Comparison of ENCODE assay signal across 8 mouse cellular contexts in the genomic region with DNA sequence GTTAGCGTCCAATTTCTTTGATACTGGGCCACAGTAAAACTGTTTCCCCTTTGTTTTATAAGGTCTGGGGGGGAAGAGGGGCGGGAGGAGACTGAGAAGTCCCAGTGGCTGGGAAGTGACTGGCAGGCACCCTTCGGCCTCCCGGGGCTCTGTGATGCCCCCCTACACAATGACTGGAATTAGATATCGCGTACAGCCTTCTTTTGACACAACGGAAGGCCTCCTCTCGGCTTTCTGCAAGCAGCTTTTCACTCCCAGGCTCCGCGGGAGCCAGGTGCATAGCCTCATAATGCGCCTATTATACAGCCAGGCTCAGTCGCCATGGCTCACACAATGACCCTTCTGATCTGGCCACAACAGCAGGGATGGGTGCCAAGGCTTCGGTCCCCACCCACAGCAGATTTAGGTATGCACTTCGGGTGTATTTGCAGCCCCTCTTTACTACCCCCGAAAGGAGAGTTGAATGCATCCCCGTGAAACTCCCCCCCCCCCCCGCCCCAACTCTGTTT. TPM values are rescaled to one million over a fixed set of nuclear protein-coding genes. Genes with fewer than 3 reads are reported as not detected.
DNase-seq lines count a peak whose midpoint lies in the region; ATAC-seq and TF ChIP-seq lines count a peak whose summit lies in the region.

No protein-coding gene starts in this region.

- no peak for DNase-seq in lung, adult 2 months
- no peak for DNase-seq in lung, postnatal 10 days
- peak; percentile 69 for DNase-seq in hindbrain, postnatal 0 days (ENCODE audit: low spot score)
- no peak for DNase-seq in liver, embryonic 11.5 days (ENCODE audit: low spot score)
- peak; percentile 77 for DNase-seq in retina, postnatal 1 day
- no peak for DNase-seq in adrenal gland, adult 2 months
- no peak for DNase-seq in cerebellum, postnatal 25 days

- TF ChIP-seq POLR2A in lung, adult 2 months (IDR thresholded peaks at IDR 0.05; ENCODE audit: borderline replicate concordance, extremely low read depth, low read depth, low read length) = peak; percentile 43; the same call in 1 of the 2 replicates

- 22% methylated on average over 17 of the region's 17 CpGs for WGBS in lung, adult 2 months
- 4% methylated on average over 17 of the region's 17 CpGs for WGBS in embryonic facial prominence, embryonic 15.5 days
- 2% methylated on average over 17 of the region's 17 CpGs for WGBS in hindbrain, postnatal 0 days
- WGBS in liver, embryonic 11.5 days = 1% methylated on average over 17 of the region's 17 CpGs

- peak overlapping the region; percentile 85 for H3K27ac ChIP-seq in embryonic facial prominence, embryonic 15.5 days (replicated peaks)
- peak overlapping the region; percentile 75 for H3K27ac ChIP-seq in hindbrain, postnatal 0 days
- H3K27ac ChIP-seq in liver, embryonic 11.5 days (ENCODE audit: low read depth, low read length) = no peak overlapping the region

- no peaks in the 10 kb centered on the region for H3K9me3 ChIP-seq in embryonic facial prominence, embryonic 15.5 days (replicated peaks)
- no peaks in the 10 kb centered on the region for H3K9me3 ChIP-seq in hindbrain, postnatal 0 days (ENCODE audit: low read length)
- no peaks in the 10 kb centered on the region for H3K9me3 ChIP-seq in liver, embryonic 11.5 days (ENCODE audit: control insufficient read depth, low read length)

- H3K36me3 ChIP-seq in embryonic facial prominence, embryonic 15.5 days = no peaks in the 10 kb centered on the region
- no peaks in the 10 kb centered on the region for H3K36me3 ChIP-seq in hindbrain, postnatal 0 days (ENCODE audit: insufficient read depth, low read length)
- no peaks in the 10 kb centered on the region for H3K36me3 ChIP-seq in liver, embryonic 11.5 days (ENCODE audit: control insufficient read depth, insufficient read depth, low read length)

- H3K4me2 ChIP-seq in embryonic facial prominence, embryonic 15.5 days (replicated peaks) = peak overlapping the region; percentile 60
- H3K4me2 ChIP-seq in hindbrain, postnatal 0 days (ENCODE audit: low read depth, low read length) = peak overlapping the region; percentile 68
- peak overlapping the region; percentile 66 for H3K4me2 ChIP-seq in liver, embryonic 11.5 days

- peaks cover 4% of the 10 kb centered on the region for H3K4me1 ChIP-seq in lung, adult 2 months (ENCODE audit: control insufficient read depth, insufficient read depth, low read length)
- peaks cover 29% of the 10 kb centered on the region for H3K4me1 ChIP-seq in embryonic facial prominence, embryonic 15.5 days
- peaks cover 12% of the 10 kb centered on the region; the same call in 1 of the 2 replicates for H3K4me1 ChIP-seq in hindbrain, postnatal 0 days (ENCODE audit: insufficient read depth, low read length)
- peaks cover 21% of the 10 kb centered on the region for H3K4me1 ChIP-seq in liver, embryonic 11.5 days (replicated peaks; ENCODE audit: control insufficient read depth, insufficient read depth, low read length)

- H3K27me3 ChIP-seq in embryonic facial prominence, embryonic 15.5 days = no peaks in the 10 kb centered on the region
- H3K27me3 ChIP-seq in hindbrain, postnatal 0 days (ENCODE audit: insufficient read depth, low read length) = 0 out of 2 replicates have a peak, but pooled peaks cover 4% of the 10 kb centered on the region
- peaks cover 40% of the 10 kb centered on the region for H3K27me3 ChIP-seq in liver, embryonic 11.5 days (replicated peaks; ENCODE audit: control insufficient read depth, insufficient read depth, low read length)

- peak; percentile 78 for ATAC-seq in embryonic facial prominence, embryonic 15.5 days (ENCODE audit: insufficient number of reproducible peaks, low FRiP score, low TSS enrichment, low read depth)
- peak; percentile 77 for ATAC-seq in hindbrain, postnatal 0 days
- no peak for ATAC-seq in liver, embryonic 11.5 days (replicated peaks; ENCODE audit: low FRiP score)

- H3K9ac ChIP-seq in embryonic facial prominence, embryonic 15.5 days = 0 out of 2 replicates have a peak overlapping the region, but pooled peaks have one; percentile 15
- H3K9ac ChIP-seq in hindbrain, postnatal 0 days (replicated peaks; ENCODE audit: low read length) = peak overlapping the region; percentile 56
- H3K9ac ChIP-seq in liver, embryonic 11.5 days (ENCODE audit: low read depth, low read length) = no peak overlapping the region

- TF ChIP-seq CTCF in lung, adult 2 months (IDR thresholded peaks at IDR 0.05; ENCODE audit: insufficient read depth, low read length) = no peak
- no peak for TF ChIP-seq CTCF in hindbrain, postnatal 0 days (IDR thresholded peaks at IDR 0.05; ENCODE audit: low read depth)

- H3K4me3 ChIP-seq in lung, adult 2 months (replicated peaks; ENCODE audit: extremely low read depth, low read depth, low read length) = peak overlapping the region; percentile 31
- H3K4me3 ChIP-seq in embryonic facial prominence, embryonic 15.5 days (replicated peaks) = peak overlapping the region; percentile 40
- peak overlapping the region; percentile 45 for H3K4me3 ChIP-seq in hindbrain, postnatal 0 days (ENCODE audit: low read length)
- peak overlapping the region; percentile 42 for H3K4me3 ChIP-seq in liver, embryonic 11.5 days (ENCODE audit: low read depth, low read length)

RNA-seq across cellular contexts. Expression of a gene that starts 0.6 kb away (rescaled TPM):
- polyA plus RNA-seq in lung, adult 2 months (2012; rRNA removed) = 7.1 and 9.5 TPM in 2 replicates
- polyA plus RNA-seq in embryonic facial prominence, embryonic 15.5 days (2015; fragmentation: Nextera tagmentation; extraction: Ambion mirVana) = 5.4 and 6.8 TPM in 2 replicates
- 8.7 and 10.5 TPM in 2 replicates for total RNA-seq in hindbrain, postnatal 0 days (2014; rRNA removed)
- polyA plus RNA-seq in hindbrain, postnatal 0 days (2015; fragmentation: Nextera tagmentation; extraction: Ambion mirVana) = 12.0 and 12.5 TPM in 2 replicates
- polyA plus RNA-seq in liver, embryonic 11.5 days (2014; fragmentation: Nextera tagmentation; extraction: Ambion mirVana) = 3.7 and 4.8 TPM in 2 replicates
- total RNA-seq in adrenal gland, adult 2 months (2021) = 1 to 10 TPM in 1 of 2 experiments, under 1 TPM in 1; 0.26 to 1.6 TPM
- polyA plus RNA-seq in adrenal gland, adult 2 months (2012; rRNA removed) = 0.59 and 2.6 TPM in 2 replicates

Comparison
In these comparisons a context has a peak if more than half of its experiments do, and no peak if none do; other contexts are left out.
1. DNase-seq: peak in hindbrain, postnatal 0 days (single experiment) and retina, postnatal 1 day (single experiment); none in lung, adult 2 months (single experiment), lung, postnatal 10 days (single experiment), liver, embryonic 11.5 days (single experiment), adrenal gland, adult 2 months (single experiment) and cerebellum, postnatal 25 days (0 of 2).
2. Peak in every context shown above with its lines, with median percentiles within 50 percentile points of each other: H3K4me3 ChIP-seq and H3K4me2 ChIP-seq.